Mouse (Mus musculus) midbrain, embryonic 15.5 days (tissue): ENCODE measurements around the gene Olfr944. TPM values are rescaled to one million over a fixed set of nuclear protein-coding genes. Genes with fewer than 3 reads are reported as not detected.

Experiments
- ATAC-seq: fragments of 200-750 bp; cut with Nextera tagmentation; replicated peaks from 2 replicates; pipeline ENCODE4 v1.8.0; 2017; ENCODE audit warnings: moderate TSS enrichment
- H3K27ac ChIP-seq: fragments of 300-500 bp; sonication (generic); 2 replicates; pipeline ENCODE4 v1.5.1; 2015; ENCODE audit warnings: mild to moderate bottlenecking, inconsistent platforms
- H3K27me3 ChIP-seq: fragments of 300-500 bp; sonication (generic); replicated peaks from 2 replicates; pipeline ENCODE4 v1.6.1; 2015; ENCODE audit warnings: inconsistent platforms
- H3K36me3 ChIP-seq: fragments of 300-500 bp; sonication (generic); replicated peaks from 2 replicates; pipeline ENCODE4 v1.6.1; 2015; ENCODE audit warnings: inconsistent platforms
- H3K4me1 ChIP-seq: fragments of 300-500 bp; sonication (generic); 2 replicates; pipeline ENCODE4 v1.6.1; 2015; ENCODE audit warnings: inconsistent platforms
- H3K4me2 ChIP-seq: fragments of 300-500 bp; sonication (generic); 2 replicates; pipeline ENCODE4 v1.6.1; 2015; ENCODE audit warnings: inconsistent platforms, mild to moderate bottlenecking, moderate library complexity
- H3K4me3 ChIP-seq: fragments of 300-500 bp; sonication (generic); 2 replicates; pipeline ENCODE4 v1.5.1; 2015; ENCODE audit warnings: mild to moderate bottlenecking, inconsistent platforms
- H3K9ac ChIP-seq: fragments of 300-500 bp; sonication (generic); 2 replicates; pipeline ENCODE4 v1.6.1; 2015; ENCODE audit warnings: mild to moderate bottlenecking, inconsistent platforms
- H3K9me3 ChIP-seq: fragments of 300-500 bp; sonication (generic); 2 replicates; pipeline ENCODE4 v1.6.1; 2016; ENCODE audit warnings: inconsistent platforms
- WGBS: fragments of 180-500 bp; shearing (Covaris S2); methylation state at CpG from one replicate; pipeline ENCODE4 v1.1.7; 2015; ENCODE audit warnings: mixed read lengths; 5-methylcytosine and 5-hydroxymethylcytosine counted together
- polyA plus RNA-seq: library from polyadenylated mRNA; unstranded; fragments of >200 nt; fragmentation: Nextera tagmentation; extraction: Ambion mirVana; gene quantifications from 2 replicates; pipeline ENCODE4 v1.2.1, GENCODE M21; 2015

Olfr944 gene
- polyA plus RNA-seq: not detected in 2 replicates

- Histone ChIP-seq H3K4me2 (no peak within 1 kb of the TSS), H3K9ac (no peak within 1 kb of the TSS), H3K4me3 (no peak within 1 kb of the TSS), H3K4me1 (no peaks in the 10 kb centered on the region), H3K27ac (no peak within 1 kb of the TSS), H3K27me3 (no peaks in the 10 kb centered on the region), H3K9me3 (no peaks in the 10 kb centered on the region), H3K36me3 (no peaks in the 10 kb centered on the region)
- ATAC-seq: no peak
Measured at GRCm38 (mm10) chr9:39201620-39202019, at the start of gene Olfr944. Gene Olfr944 (plus strand): TSS chr9:39201920.

DNA sequence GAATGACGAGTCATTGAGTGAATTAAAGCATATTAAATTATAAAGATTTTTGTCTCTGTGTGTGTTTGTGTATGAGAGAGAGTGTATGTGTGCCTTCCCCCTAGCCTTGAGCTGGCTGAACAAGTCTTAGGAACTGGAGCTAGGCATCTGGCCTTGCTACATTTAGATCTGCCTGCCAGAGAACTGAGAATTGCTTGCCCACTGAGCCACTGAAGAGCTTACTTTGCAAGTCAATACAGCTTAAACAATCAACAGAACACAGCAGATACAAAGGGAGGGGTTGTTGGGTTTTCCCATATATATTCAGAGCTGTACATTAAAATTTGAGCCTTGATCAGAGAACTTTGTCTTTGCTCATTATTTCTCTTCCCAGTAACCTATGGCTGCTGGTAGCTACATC, 49.3 kb upstream of the Olfr944 start:
- H3K4me2 ChIP-seq: no peak overlapping the region
- H3K36me3 ChIP-seq: no peaks in the 10 kb centered on the region
- no peak for ATAC-seq
- H3K27ac ChIP-seq: no peak overlapping the region
- H3K9me3 ChIP-seq: no peaks in the 10 kb centered on the region
- H3K4me3 ChIP-seq: no peak overlapping the region
- H3K9ac ChIP-seq: no peak overlapping the region
- no peaks in the 10 kb centered on the region for H3K27me3 ChIP-seq
- H3K4me1 ChIP-seq: no peaks in the 10 kb centered on the region
- 76% methylated on average over 1 of the region's 1 CpGs for WGBS

- Histone ChIP-seq H3K4me2 (no peak within 1 kb of the TSS), H3K9ac (no peak within 1 kb of the TSS), H3K36me3 (no peaks in the 10 kb centered on the region), H3K27ac (no peak within 1 kb of the TSS), H3K4me3 (no peak within 1 kb of the TSS), H3K9me3 (no peaks in the 10 kb centered on the region), H3K4me1 (no peaks in the 10 kb centered on the region), H3K27me3 (no peaks in the 10 kb centered on the region)
- WGBS: 92% methylated on average over 5 of the region's 5 CpGs
- ATAC-seq: no peak
Measured at GRCm38 (mm10) chr9:39166004-39166403, 35.7 kb upstream of the Olfr944 start, which contains the start of gene Olfr943. Gene Olfr943 (plus strand): TSS chr9:39166304.

- no peak within 1 kb of the TSS for H3K4me2 ChIP-seq
- 85% methylated on average over 1 of the region's 1 CpGs for WGBS
- H3K27me3 ChIP-seq: no peaks in the 10 kb centered on the region
- H3K4me3 ChIP-seq: no peak within 1 kb of the TSS
- no peaks in the 10 kb centered on the region for H3K4me1 ChIP-seq
- no peaks in the 10 kb centered on the region for H3K36me3 ChIP-seq
- H3K9ac ChIP-seq: no peak within 1 kb of the TSS
- no peak for ATAC-seq
- H3K27ac ChIP-seq: no peak within 1 kb of the TSS
- H3K9me3 ChIP-seq: no peaks in the 10 kb centered on the region
Measured at GRCm38 (mm10) chr9:39249894-39250293, 48.2 kb downstream of the Olfr944 start, which contains the start of gene Olfr1537. Gene Olfr1537 (minus strand): TSS chr9:39249994.

Other genes starting within 250 kb of the Olfr944 start
- gene Olfr933, start 229.6 kb upstream of the Olfr944 start, polyA plus RNA-seq: not detected in 2 replicates
- gene Olfr934, start 213.6 kb upstream of the Olfr944 start, polyA plus RNA-seq: not detected in 2 replicates
- gene Olfr935, start 202.2 kb upstream of the Olfr944 start, polyA plus RNA-seq: not detected in 2 replicates
- gene Olfr146, start 178.5 kb upstream of the Olfr944 start, polyA plus RNA-seq: not detected in 2 replicates
- gene Olfr937, start 137.0 kb upstream of the Olfr944 start, polyA plus RNA-seq: not detected in 2 replicates
- gene Olfr938, start 123.0 kb upstream of the Olfr944 start, polyA plus RNA-seq: not detected in 2 replicates
- gene Olfr27, start 73.8 kb upstream of the Olfr944 start, polyA plus RNA-seq: not detected in 2 replicates
- gene Olfr943, start 35.6 kb upstream of the Olfr944 start, polyA plus RNA-seq: not detected in 2 replicates
- gene Olfr1537, start 48.1 kb downstream of the Olfr944 start, polyA plus RNA-seq: not detected in 2 replicates
- not detected in 2 replicates for gene Olfr945, start 74.9 kb downstream of the Olfr944 start, polyA plus RNA-seq
- gene Olfr948, start 124.1 kb downstream of the Olfr944 start, polyA plus RNA-seq: not detected in 2 replicates
- gene Olfr951, start 185.5 kb downstream of the Olfr944 start, polyA plus RNA-seq: not detected in 2 replicates
- gene Olfr952, start 225.2 kb downstream of the Olfr944 start, polyA plus RNA-seq: not detected in 2 replicates